Mouse (Mus musculus) midbrain, embryonic 10.5 days (tissue): ENCODE measurements around the gene Gm9964. TPM values are rescaled to one million over a fixed set of nuclear protein-coding genes. Genes with fewer than 3 reads are reported as not detected.
A peak's percentile ranks its signal among the peaks of the same experiment; 100 is the strongest.
"Not testable (repeated sequence)": the region's sequence is repeated elsewhere in the genome, so short reads cannot be mapped to it uniquely, and the experiment has no call there.

Experiments
- DNase-seq: peaks from one replicate; pipeline ENCODE4 v3.0.0-alpha.2; 2017; ENCODE audit warnings: low spot score
- H3K27ac ChIP-seq: fragments of 300-500 bp; sonication (generic); replicated peaks from 2 replicates; pipeline ENCODE4 v1.5.1; 2016; ENCODE audit warnings: mild to moderate bottlenecking
- H3K27me3 ChIP-seq: fragments of 300-500 bp; sonication (generic); 2 replicates; pipeline ENCODE4 v1.6.1; 2016; ENCODE audit warnings: low read depth, mild to moderate bottlenecking; ENCODE audit not compliant: poor library complexity, severe bottlenecking
- H3K36me3 ChIP-seq: fragments of 300-500 bp; sonication (generic); 2 replicates; pipeline ENCODE4 v1.6.1; 2016; ENCODE audit warnings: mild to moderate bottlenecking, moderate library complexity
- H3K4me1 ChIP-seq: fragments of 300-500 bp; sonication (generic); 2 replicates; pipeline ENCODE4 v1.6.1; 2016
- H3K4me3 ChIP-seq: fragments of 300-500 bp; sonication (generic); 2 replicates; pipeline ENCODE4 v1.5.1; 2016; ENCODE audit warnings: mild to moderate bottlenecking, moderate library complexity
- H3K9me3 ChIP-seq: fragments of 300-500 bp; sonication (generic); replicated peaks from 2 replicates; pipeline ENCODE4 v1.6.1; 2016; ENCODE audit warnings: mild to moderate bottlenecking
- WGBS: fragments of 180-500 bp; shearing (Covaris S2); methylation state at CpG from one replicate; pipeline ENCODE4 v1.1.7; 2016; 5-methylcytosine and 5-hydroxymethylcytosine counted together
- polyA plus RNA-seq: library from polyadenylated mRNA; unstranded; fragments of >200 nt; fragmentation: Nextera tagmentation; extraction: Ambion mirVana; gene quantifications from 2 replicates; pipeline ENCODE4 v1.2.1, GENCODE M21; 2016

Gene Gm9964
- polyA plus RNA-seq, 1 experiment from 2014 or later: not detected

- Histone ChIP-seq H3K9me3 (no peaks in the 10 kb centered on the region), H3K4me1 (peaks cover 10% of the 10 kb centered on the region), H3K27ac (no peak overlapping the region), H3K4me3 (no peak overlapping the region), H3K36me3 (no peaks in the 10 kb centered on the region), H3K27me3 (no peaks in the 10 kb centered on the region)
- no peak for DNase-seq
- WGBS: 90% methylated on average over 7 of the region's 7 CpGs
Measured at GRCm38 (mm10) chr11:79319807-79320206, 23.1 kb upstream of the Gm9964 start.

GRCm38 (mm10) chr11:79316807-79317345 lies 20.2 kb upstream of the Gm9964 start:
- no peak overlapping the region for H3K4me3 ChIP-seq
- H3K9me3 ChIP-seq: no peaks in the 10 kb centered on the region
- H3K36me3 ChIP-seq: no peaks in the 10 kb centered on the region
- DNase-seq: no peak
- H3K27me3 ChIP-seq: no peaks in the 10 kb centered on the region
- WGBS: 81% methylated on average over 8 of the region's 8 CpGs
- H3K27ac ChIP-seq: no peak overlapping the region
- peaks cover 6% of the 10 kb centered on the region for H3K4me1 ChIP-seq

- WGBS: 84% methylated on average over 5 of the region's 5 CpGs
- Histone ChIP-seq H3K9me3 (no peaks in the 10 kb centered on the region), H3K4me3 (no peak overlapping the region), H3K27ac (no peak overlapping the region), H3K4me1 (peaks cover 30% of the 10 kb centered on the region), H3K27me3 (no peaks in the 10 kb centered on the region), H3K36me3 (no peaks in the 10 kb centered on the region)
- DNase-seq: no peak
Measured at GRCm38 (mm10) chr11:79310467-79310866, 13.8 kb upstream of the Gm9964 start.

GRCm38 (mm10) chr11:79307560-79308200 lies 11.0 kb upstream of the Gm9964 start:
- Histone ChIP-seq H3K9me3 (no peaks in the 10 kb centered on the region), H3K27me3 (no peaks in the 10 kb centered on the region), H3K4me1 (peaks cover 30% of the 10 kb centered on the region), H3K27ac (peak overlapping the region; percentile 83), H3K36me3 (no peaks in the 10 kb centered on the region), H3K4me3 (no peak overlapping the region)
- 39% methylated on average over 9 of the region's 9 CpGs for WGBS
- no peak for DNase-seq

GRCm38 (mm10) chr11:79306996-79307395 lies 10.3 kb upstream of the Gm9964 start:
- H3K4me3 ChIP-seq: no peak overlapping the region
- H3K27ac ChIP-seq: peak overlapping the region; percentile 83
- H3K4me1 ChIP-seq: peaks cover 30% of the 10 kb centered on the region
- DNase-seq: peak; percentile 68
- H3K9me3 ChIP-seq: no peaks in the 10 kb centered on the region
- H3K27me3 ChIP-seq: no peaks in the 10 kb centered on the region
- WGBS: 16% methylated on average over 10 of the region's 10 CpGs
- H3K36me3 ChIP-seq: no peaks in the 10 kb centered on the region

- peak; percentile 39 for DNase-seq
- Histone ChIP-seq H3K27ac (peak overlapping the region; percentile 83), H3K4me1 (peaks cover 30% of the 10 kb centered on the region), H3K36me3 (no peaks in the 10 kb centered on the region), H3K9me3 (no peaks in the 10 kb centered on the region), H3K27me3 (no peaks in the 10 kb centered on the region), H3K4me3 (no peak overlapping the region)
- WGBS: 40% methylated on average over 7 of the region's 7 CpGs
Measured at GRCm38 (mm10) chr11:79306510-79306909, 9.8 kb upstream of the Gm9964 start.

GRCm38 (mm10) chr11:79305697-79306340 lies 9.1 kb upstream of the Gm9964 start:
- peaks cover 30% of the 10 kb centered on the region for H3K4me1 ChIP-seq
- no peaks in the 10 kb centered on the region for H3K9me3 ChIP-seq
- H3K27ac ChIP-seq: peak overlapping the region; percentile 83
- no peak for DNase-seq
- no peaks in the 10 kb centered on the region for H3K27me3 ChIP-seq
- WGBS: 85% methylated on average over 9 of the region's 9 CpGs
- no peak overlapping the region for H3K4me3 ChIP-seq
- no peaks in the 10 kb centered on the region for H3K36me3 ChIP-seq

- not testable (repeated sequence) for H3K9me3 ChIP-seq, H3K36me3 ChIP-seq, H3K27me3 ChIP-seq, H3K27ac ChIP-seq, DNase-seq, H3K4me3 ChIP-seq
- H3K4me1 ChIP-seq: peaks cover 30% of the 10 kb centered on the region
- WGBS: 81% methylated on average over 4 of the region's 4 CpGs
Measured at GRCm38 (mm10) chr11:79304245-79304644, 7.5 kb upstream of the Gm9964 start.

- Histone ChIP-seq H3K36me3 (no peaks in the 10 kb centered on the region), H3K4me3 (no peak overlapping the region), H3K9me3 (no peaks in the 10 kb centered on the region), H3K27ac (no peak overlapping the region), H3K4me1 (peaks cover 22% of the 10 kb centered on the region), H3K27me3 (no peaks in the 10 kb centered on the region)
- no peak for DNase-seq
- 87% methylated on average over 6 of the region's 6 CpGs for WGBS
Measured at GRCm38 (mm10) chr11:79303109-79303508, 6.4 kb upstream of the Gm9964 start.

GRCm38 (mm10) chr11:79299719-79300431 lies 3.2 kb upstream of the Gm9964 start:
- 86% methylated on average over 9 of the region's 9 CpGs for WGBS
- Histone ChIP-seq H3K4me1 (no peaks in the 10 kb centered on the region), H3K36me3 (no peaks in the 10 kb centered on the region), H3K27ac (no peak overlapping the region), H3K4me3 (no peak overlapping the region), H3K9me3 (no peaks in the 10 kb centered on the region), H3K27me3 (no peaks in the 10 kb centered on the region)
- DNase-seq: no peak

GRCm38 (mm10) chr11:79296167-79296566 lies 539 bp downstream of the Gm9964 start:
- H3K4me3 ChIP-seq: no peak overlapping the region
- no peaks in the 10 kb centered on the region for H3K27me3 ChIP-seq
- H3K36me3 ChIP-seq: no peaks in the 10 kb centered on the region
- DNase-seq: peak; percentile 26
- no peak overlapping the region for H3K27ac ChIP-seq
- no peaks in the 10 kb centered on the region for H3K9me3 ChIP-seq
- 52% methylated on average over 1 of the region's 1 CpGs for WGBS
- H3K4me1 ChIP-seq: no peaks in the 10 kb centered on the region

GRCm38 (mm10) chr11:79293971-79294370 lies 2.7 kb downstream of the Gm9964 start:
- no peak overlapping the region for H3K27ac ChIP-seq
- no peaks in the 10 kb centered on the region for H3K9me3 ChIP-seq
- WGBS: 79% methylated on average over 1 of the region's 1 CpGs
- H3K36me3 ChIP-seq: no peaks in the 10 kb centered on the region
- H3K27me3 ChIP-seq: no peaks in the 10 kb centered on the region
- DNase-seq: no peak
- no peak overlapping the region for H3K4me3 ChIP-seq
- H3K4me1 ChIP-seq: no peaks in the 10 kb centered on the region

- H3K9me3 ChIP-seq: no peaks in the 10 kb centered on the region
Measured at GRCm38 (mm10) chr11:79293025-79293424, 3.7 kb downstream of the Gm9964 start.

More at GRCm38 (mm10) chr11:79293025-79293424, 3.7 kb downstream of the Gm9964 start:
- no peaks in the 10 kb centered on the region for H3K36me3 ChIP-seq
- no peak overlapping the region for H3K4me3 ChIP-seq
- no peaks in the 10 kb centered on the region for H3K27me3 ChIP-seq
- WGBS: 92% methylated on average over 3 of the region's 3 CpGs
- DNase-seq: no peak
- H3K4me1 ChIP-seq: no peaks in the 10 kb centered on the region
- no peak overlapping the region for H3K27ac ChIP-seq
